Mouse (Mus musculus) forebrain, postnatal 0 days (tissue): ENCODE measurements at regions not wholly inside any gene's neighbourhood (a gene's known extent, or its start where the extent isn't known, plus 50 kb on each side); places are given as distances from the start of the nearest gene placed in this dataset.

Source experiments
- ATAC-seq: fragments of 200-750 bp; cut with Nextera tagmentation; 2 replicates; pipeline ENCODE4 v1.8.0; 2017; ENCODE audit warnings: mild to moderate bottlenecking, moderate library complexity
- DNase-seq: peaks from one replicate; pipeline ENCODE4 v3.0.0-alpha.2; 2015
- H3K27ac ChIP-seq: fragments of 300-500 bp; sonication (generic); 2 replicates; pipeline ENCODE4 v1.5.1; 2014; ENCODE audit warnings: low read depth, mild to moderate bottlenecking, antibody characterized with exemption, low read length, moderate library complexity, mixed read lengths
- H3K27me3 ChIP-seq: fragments of 300-500 bp; sonication (generic); 2 replicates; pipeline ENCODE4 v1.6.1; 2014; ENCODE audit warnings: mild to moderate bottlenecking, low read length, mixed read lengths; ENCODE audit not compliant: insufficient read depth
- H3K36me3 ChIP-seq: fragments of 300-500 bp; sonication (generic); 2 replicates; pipeline ENCODE4 v1.6.1; 2014; ENCODE audit warnings: mild to moderate bottlenecking, moderate library complexity; ENCODE audit not compliant: insufficient read depth
- H3K4me1 ChIP-seq: fragments of 300-500 bp; sonication (generic); 2 replicates; pipeline ENCODE4 v1.6.1; 2014; ENCODE audit warnings: antibody characterized with exemption; ENCODE audit not compliant: insufficient read depth
- H3K4me2 ChIP-seq: fragments of 300-500 bp; sonication (generic); 2 replicates; pipeline ENCODE4 v1.6.1; 2014; ENCODE audit warnings: low read depth, mild to moderate bottlenecking, moderate library complexity
- H3K4me3 ChIP-seq: fragments of 300-500 bp; sonication (generic); 2 replicates; pipeline ENCODE4 v1.5.1; 2014; ENCODE audit warnings: low read depth, low read length, mixed read lengths
- H3K9ac ChIP-seq: fragments of 300-500 bp; sonication (generic); 2 replicates; pipeline ENCODE4 v1.6.1; 2014; ENCODE audit warnings: mild to moderate bottlenecking
- H3K9me3 ChIP-seq: fragments of 300-500 bp; sonication (generic); 2 replicates; pipeline ENCODE4 v1.6.1; 2016; ENCODE audit warnings: low read length
- CTCF ChIP-seq: sonication (generic); IDR thresholded peaks from 2 replicates; pipeline ENCODE4 v1.5.1; 2016; ENCODE audit warnings: antibody characterized with exemption, control low read depth, low read depth
- WGBS: fragments of 180-500 bp; shearing (Covaris S2); extraction: QIAGEN DNeasy Blood & Tissue Kit; methylation state at CpG from one replicate; pipeline ENCODE4 v1.1.7; 2014; 5-methylcytosine and 5-hydroxymethylcytosine counted together

GRCm38 (mm10) chr6:67151515-67151914 lies 86.5 kb upstream of the Serbp1 start:
- Histone ChIP-seq H3K27me3 (no peaks in the 10 kb centered on the region), H3K27ac (no peak overlapping the region), H3K9ac (no peak overlapping the region), H3K9me3 (no peaks in the 10 kb centered on the region), H3K4me1 (no peaks in the 10 kb centered on the region), H3K36me3 (no peaks in the 10 kb centered on the region), H3K4me3 (no peak overlapping the region), H3K4me2 (no peak overlapping the region)
- DNase-seq (no peak), ATAC-seq (no peak)
- TF ChIP-seq CTCF, result no peak
- WGBS, result 93% methylated on average over 2 of the region's 2 CpGs

- no peak overlapping the region for H3K4me3 ChIP-seq
- H3K27me3 ChIP-seq, result no peaks in the 10 kb centered on the region
- WGBS, result 88% methylated on average over 2 of the region's 2 CpGs
- no peaks in the 10 kb centered on the region for H3K36me3 ChIP-seq
- no peak overlapping the region for H3K4me2 ChIP-seq
- H3K9ac ChIP-seq, result no peak overlapping the region
- TF ChIP-seq CTCF, result no peak
- no peaks in the 10 kb centered on the region for H3K9me3 ChIP-seq
- H3K4me1 ChIP-seq, result no peaks in the 10 kb centered on the region
- DNase-seq (no peak), ATAC-seq (no peak)
- H3K27ac ChIP-seq, result no peak overlapping the region
Measured at GRCm38 (mm10) chr6:67149425-67149824, 88.6 kb upstream of the Serbp1 start.

- DNase-seq (no peak), ATAC-seq (no peak)
- no peak overlapping the region for H3K27ac ChIP-seq
- H3K9ac ChIP-seq, result no peak overlapping the region
- TF ChIP-seq CTCF, result no peak
- H3K4me1 ChIP-seq, result no peaks in the 10 kb centered on the region
- H3K4me2 ChIP-seq, result no peak overlapping the region
- no peaks in the 10 kb centered on the region for H3K27me3 ChIP-seq
- no peaks in the 10 kb centered on the region for H3K9me3 ChIP-seq
- no peaks in the 10 kb centered on the region for H3K36me3 ChIP-seq
- WGBS, result 23% methylated on average over 4 of the region's 4 CpGs
- H3K4me3 ChIP-seq, result no peak overlapping the region
Measured at GRCm38 (mm10) chr6:67146708-67147107, 91.3 kb upstream of the Serbp1 start.

- Histone ChIP-seq H3K9ac (no peak overlapping the region), H3K4me3 (no peak overlapping the region), H3K27ac (no peak overlapping the region), H3K9me3 (no peaks in the 10 kb centered on the region), H3K36me3 (no peaks in the 10 kb centered on the region), H3K4me2 (no peak overlapping the region), H3K4me1 (no peaks in the 10 kb centered on the region), H3K27me3 (no peaks in the 10 kb centered on the region)
- ATAC-seq, result no peak
- DNase-seq, result no peak
- TF ChIP-seq CTCF, result no peak
- WGBS, result 44% methylated on average over 5 of the region's 5 CpGs
Measured at GRCm38 (mm10) chr6:67145969-67146368, 92.0 kb upstream of the Serbp1 start.

- ATAC-seq (no peak), DNase-seq (no peak)
- Histone ChIP-seq H3K4me3 (no peak overlapping the region), H3K27ac (no peak overlapping the region), H3K9me3 (no peaks in the 10 kb centered on the region), H3K27me3 (no peaks in the 10 kb centered on the region), H3K9ac (no peak overlapping the region), H3K36me3 (no peaks in the 10 kb centered on the region), H3K4me2 (no peak overlapping the region), H3K4me1 (no peaks in the 10 kb centered on the region)
- 68% methylated on average over 13 of the region's 13 CpGs for WGBS
- TF ChIP-seq CTCF, result no peak
Measured at GRCm38 (mm10) chr6:67144946-67145716, 92.8 kb upstream of the Serbp1 start.

- ATAC-seq (no peak), DNase-seq (no peak)
- Histone ChIP-seq H3K4me1 (no peaks in the 10 kb centered on the region), H3K27me3 (no peaks in the 10 kb centered on the region), H3K27ac (no peak overlapping the region), H3K9me3 (no peaks in the 10 kb centered on the region), H3K36me3 (no peaks in the 10 kb centered on the region), H3K4me2 (no peak overlapping the region), H3K9ac (no peak overlapping the region), H3K4me3 (no peak overlapping the region)
- TF ChIP-seq CTCF, result peak; percentile 41
- WGBS, result 36% methylated on average over 4 of the region's 4 CpGs
Measured at GRCm38 (mm10) chr6:67142179-67142578, 95.8 kb upstream of the Serbp1 start.

- Histone ChIP-seq H3K4me3 (no peak overlapping the region), H3K9me3 (no peaks in the 10 kb centered on the region), H3K27me3 (no peaks in the 10 kb centered on the region), H3K36me3 (no peaks in the 10 kb centered on the region), H3K4me2 (no peak overlapping the region), H3K9ac (no peak overlapping the region), H3K27ac (no peak overlapping the region), H3K4me1 (no peaks in the 10 kb centered on the region)
- DNase-seq, result no peak
- WGBS, result 85% methylated on average over 6 of the region's 6 CpGs
- TF ChIP-seq CTCF, result no peak
- ATAC-seq, result no peak
Measured at GRCm38 (mm10) chr6:67140645-67141250, 97.2 kb upstream of the Serbp1 start.
